Mouse (Mus musculus) E14TG2a.4 (cell line): ENCODE results near the gene Acad12.

Source experiments
- CTCF ChIP-seq: conservative IDR thresholded peaks from 2 replicates; pipeline ENCODE4 v1.5.1; 2014; ENCODE audit warnings: low read length
- NANOG ChIP-seq: IDR thresholded peaks from 2 replicates; pipeline ENCODE4 v1.6.1; 2014; ENCODE audit warnings: borderline replicate concordance, low read length, mixed read lengths
- POU5F1 ChIP-seq: IDR thresholded peaks from 2 replicates; pipeline ENCODE4 v1.6.1; 2014; ENCODE audit warnings: low read length, borderline replicate concordance

DNA sequence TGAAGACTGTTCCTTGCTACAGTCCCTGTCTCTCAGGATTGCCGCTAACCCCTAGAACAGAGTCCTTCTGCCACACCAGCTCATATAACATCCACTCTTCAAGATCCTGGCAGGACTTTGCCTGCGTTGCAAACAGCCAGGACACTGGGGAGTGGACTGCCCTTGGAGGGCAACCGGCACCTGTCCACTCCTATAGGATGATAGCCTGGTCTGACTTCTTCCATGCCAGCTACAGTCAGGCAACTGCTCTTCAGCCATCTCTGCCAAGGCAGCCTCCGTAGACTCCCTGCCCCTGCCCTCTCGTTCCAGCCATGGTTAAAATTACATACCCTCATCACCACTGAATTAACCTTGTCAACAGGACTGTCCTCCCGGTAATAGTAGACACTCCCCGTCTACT is 69.5 kb downstream of the Acad12 start:
- TF ChIP-seq CTCF (no peak), POU5F1 (no peak), NANOG (no peak)
